Mouse (Mus musculus) gonadal fat pad, adult 2 months (tissue): ENCODE data around the gene Cct5. TPM values are rescaled to one million over a fixed set of nuclear protein-coding genes. Genes with fewer than 3 reads are reported as not detected.

Experiments
- DNase-seq: peaks from one replicate; pipeline ENCODE4 v3.0.0-alpha.2; 2012; ENCODE audit warnings: low read depth
- polyA plus RNA-seq: library from polyadenylated mRNA; depleted of rRNA; stranded (reverse); fragments of >200 nt; gene quantifications from 2 replicates; pipeline ENCODE4 v1.2.3, GENCODE M21; 2012; rRNA removed

The Cct5 gene
- 103 and 106 TPM in 2 replicates for polyA plus RNA-seq

- peak; percentile 72 for DNase-seq
These were observed at the start of gene Cct5, which contains the start of gene Fam173b for GRCm38 (mm10) chr15:31601646-31602374. TSS of gene Cct5 (minus strand) at chr15:31601804. TSS of gene Fam173b (plus strand) at chr15:31601852.

DNA sequence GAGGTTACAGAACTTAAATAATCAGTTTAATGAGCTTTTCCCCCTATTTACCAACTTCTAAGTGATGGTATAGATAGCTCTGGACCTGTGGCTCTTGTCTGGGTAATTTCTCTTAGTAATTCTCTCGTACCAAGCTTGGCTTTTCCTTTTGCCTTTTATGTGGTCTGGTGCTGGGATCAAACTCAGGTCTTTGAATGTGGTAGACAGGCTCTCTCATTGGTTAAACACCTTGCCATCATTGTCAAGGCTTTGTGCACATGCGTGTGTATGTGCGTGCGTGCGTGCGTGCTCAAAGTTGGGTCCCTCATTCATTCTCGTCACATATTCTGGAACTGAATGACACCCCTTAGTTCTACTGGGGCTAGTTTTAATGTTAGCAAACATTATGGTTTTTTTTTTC lies 49.2 kb upstream of the Cct5 start:
- DNase-seq, result no peak

DNA sequence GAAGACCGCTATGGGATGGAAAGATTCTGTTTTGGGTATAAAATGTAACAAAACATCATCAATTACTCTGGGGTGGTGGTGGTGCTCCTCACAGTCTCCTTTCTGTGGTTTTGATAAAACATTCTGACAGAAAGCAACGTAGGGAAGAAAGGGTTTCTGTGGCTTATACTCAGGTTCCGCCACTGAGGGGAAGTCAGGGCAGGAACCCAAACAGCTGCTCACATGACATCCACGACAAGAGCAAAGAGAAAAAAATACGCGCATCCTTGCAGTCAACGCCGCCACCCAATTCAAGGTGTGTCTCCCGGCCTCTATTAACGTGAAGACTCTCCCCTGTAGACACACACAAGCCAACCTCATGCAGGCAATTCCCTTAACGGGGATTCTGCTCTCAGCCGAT lies 48.1 kb upstream of the Cct5 start:
- DNase-seq, result no peak

DNA sequence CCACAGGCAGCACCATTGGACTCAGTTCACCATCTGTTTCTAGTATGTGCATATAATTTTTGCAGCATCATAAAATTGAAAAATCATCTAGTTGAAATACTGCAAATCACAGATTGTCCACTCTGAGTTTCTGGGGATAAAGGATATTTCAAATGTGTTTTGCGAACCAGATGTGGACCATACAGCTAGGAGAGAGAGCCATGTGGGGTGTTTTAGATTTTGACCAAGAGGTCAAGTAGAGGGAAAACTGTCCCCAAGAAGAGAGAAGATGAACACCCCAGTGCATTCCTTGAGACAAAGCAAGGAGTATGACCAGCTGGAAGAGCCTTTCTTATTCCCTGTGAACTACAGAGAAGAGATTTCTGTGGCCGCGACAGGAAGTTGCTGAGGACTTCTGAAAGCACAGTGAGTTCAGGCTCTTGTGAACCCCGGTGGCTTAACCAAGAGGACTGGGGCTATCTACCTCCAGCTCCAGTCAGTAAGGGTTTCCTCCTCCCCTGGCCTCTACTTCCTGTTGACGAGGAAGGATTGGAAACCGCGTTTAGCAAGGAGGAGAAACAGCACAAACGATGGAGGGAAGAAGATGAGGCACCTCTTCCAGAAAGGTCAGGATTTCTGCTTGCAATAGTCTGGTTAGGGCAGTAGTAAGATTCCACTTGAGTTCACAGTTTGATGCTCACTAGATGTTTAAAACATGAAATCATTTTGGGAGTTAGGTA lies 46.4 kb upstream of the Cct5 start:
- DNase-seq, result no peak

GRCm38 (mm10) chr15:31647225-31647624 lies 45.6 kb upstream of the Cct5 start:
- no peak for DNase-seq

- no peak for DNase-seq
These were observed 34.5 kb upstream of the Cct5 start for GRCm38 (mm10) chr15:31636091-31636595.

DNA sequence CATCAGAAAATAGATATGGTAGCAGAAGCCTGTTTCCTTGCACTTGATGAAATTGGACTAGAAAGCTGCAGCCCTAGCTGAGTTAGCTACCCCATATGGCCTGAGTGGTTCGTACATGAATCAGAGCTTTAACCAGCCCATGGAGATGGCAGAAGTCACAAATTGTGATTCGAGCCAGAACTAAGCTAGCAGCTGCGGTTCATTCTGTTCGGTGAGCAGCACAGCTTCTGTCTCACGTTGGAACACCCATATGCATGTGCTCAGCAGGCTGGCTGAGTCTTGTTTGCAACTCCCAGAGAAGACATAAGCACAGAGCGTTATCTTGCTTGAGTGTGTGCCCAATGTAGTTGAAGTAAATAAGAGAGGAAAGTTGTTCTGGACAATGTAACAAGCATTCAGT lies 33.0 kb upstream of the Cct5 start:
- no peak for DNase-seq

GRCm38 (mm10) chr15:31632478-31632877 lies 30.9 kb upstream of the Cct5 start:
- DNase-seq, result no peak

- DNase-seq, result no peak
These were observed 29.8 kb upstream of the Cct5 start for GRCm38 (mm10) chr15:31631396-31631858.

- DNase-seq, result no peak
These were observed 28.0 kb upstream of the Cct5 start for GRCm38 (mm10) chr15:31629556-31629955.

- no peak for DNase-seq
These were observed 26.6 kb upstream of the Cct5 start for GRCm38 (mm10) chr15:31628180-31628579.

GRCm38 (mm10) chr15:31627277-31628154 lies 25.9 kb upstream of the Cct5 start:
- DNase-seq, result no peak

- no peak for DNase-seq
These were observed 17.9 kb upstream of the Cct5 start for GRCm38 (mm10) chr15:31619521-31619920.

GRCm38 (mm10) chr15:31617261-31617660 lies 15.7 kb upstream of the Cct5 start:
- DNase-seq, result no peak

DNA sequence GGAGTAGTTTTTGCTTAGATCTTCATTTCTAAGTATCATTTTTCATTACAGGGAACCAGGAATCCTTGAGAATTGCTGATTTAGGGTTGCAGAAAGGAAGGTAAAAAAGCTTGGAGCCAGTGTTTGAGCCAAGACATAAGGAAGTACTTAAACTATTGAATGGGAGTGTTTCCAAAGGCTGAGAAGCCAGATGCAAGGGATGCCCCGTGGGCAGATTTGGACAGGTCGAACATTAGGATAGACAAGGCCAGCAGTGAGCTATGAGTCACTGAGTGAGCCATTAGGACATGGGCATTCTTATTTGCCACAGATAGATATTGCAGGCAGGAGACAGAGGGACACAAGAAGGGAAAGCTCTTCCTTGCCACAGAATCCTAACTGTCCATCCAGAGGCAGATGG lies 13.1 kb upstream of the Cct5 start:
- no peak for DNase-seq

DNA sequence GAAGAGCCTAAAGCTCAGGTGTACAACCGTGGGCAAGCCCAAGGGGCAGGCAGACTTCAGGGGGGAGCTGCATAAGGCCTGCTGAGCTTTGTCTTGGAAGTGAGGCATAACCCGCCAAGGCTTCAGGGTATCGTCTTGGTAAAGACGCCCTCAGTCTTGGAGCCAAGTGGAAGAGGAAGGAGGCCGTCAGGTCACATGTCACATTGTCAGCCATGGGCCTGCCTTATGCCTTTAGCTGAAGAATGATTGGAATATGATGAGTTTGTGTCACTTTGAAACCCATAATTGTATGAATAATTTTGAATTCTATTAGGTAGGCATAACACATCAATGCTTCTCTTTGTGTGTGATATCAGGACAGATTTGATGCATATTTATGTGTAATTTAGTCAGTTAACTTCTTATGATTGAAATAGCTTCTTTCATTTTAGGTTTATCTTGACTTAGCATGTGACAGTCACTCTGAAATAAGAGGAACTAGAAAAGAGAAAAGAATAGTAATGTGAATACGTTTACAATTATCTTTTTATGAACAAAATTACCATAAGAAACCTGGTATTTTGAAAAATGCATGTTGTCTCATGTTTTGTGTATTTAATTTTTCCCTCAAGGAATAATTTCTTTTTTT lies 12.3 kb upstream of the Cct5 start:
- no peak for DNase-seq

DNA sequence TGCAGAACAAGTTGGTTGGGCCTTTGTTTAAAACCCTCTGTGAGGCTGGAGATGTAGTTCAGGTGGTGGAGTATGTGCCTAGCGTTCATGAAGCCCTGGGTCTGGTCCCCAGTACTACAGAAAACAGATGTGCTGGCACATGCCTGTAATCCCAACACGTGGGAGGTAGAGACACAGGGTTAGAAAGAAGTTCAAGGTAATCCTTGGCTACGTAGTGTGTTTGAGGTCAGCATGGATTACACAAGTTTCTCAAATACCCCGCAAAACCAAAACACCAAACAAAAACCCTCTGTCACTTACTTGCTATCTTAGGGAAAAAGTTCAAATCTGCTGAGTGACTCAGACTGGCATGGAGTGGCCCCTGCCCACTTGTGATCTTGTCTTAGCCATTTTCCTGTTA lies 10.4 kb upstream of the Cct5 start:
- DNase-seq, result no peak

DNA sequence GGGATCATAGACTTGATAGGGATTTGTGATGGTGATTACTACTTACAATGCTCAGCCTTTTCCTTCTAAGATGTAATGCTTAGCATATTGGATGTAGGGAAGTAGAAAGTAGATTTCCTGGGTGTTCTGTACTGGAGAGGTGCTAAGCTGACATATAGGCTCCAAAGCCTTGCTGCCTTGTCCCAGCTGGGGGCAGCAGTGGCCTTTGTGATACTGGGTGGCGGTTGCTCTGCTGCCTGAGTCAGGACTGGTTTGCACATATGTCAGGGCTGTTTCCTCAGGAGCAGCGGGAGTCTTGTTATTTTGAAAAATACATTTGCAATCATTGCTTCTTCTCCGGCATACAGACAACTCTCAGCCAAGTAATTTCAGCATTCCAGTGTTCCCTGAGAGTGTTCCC lies 9.4 kb upstream of the Cct5 start:
- no peak for DNase-seq

DNA sequence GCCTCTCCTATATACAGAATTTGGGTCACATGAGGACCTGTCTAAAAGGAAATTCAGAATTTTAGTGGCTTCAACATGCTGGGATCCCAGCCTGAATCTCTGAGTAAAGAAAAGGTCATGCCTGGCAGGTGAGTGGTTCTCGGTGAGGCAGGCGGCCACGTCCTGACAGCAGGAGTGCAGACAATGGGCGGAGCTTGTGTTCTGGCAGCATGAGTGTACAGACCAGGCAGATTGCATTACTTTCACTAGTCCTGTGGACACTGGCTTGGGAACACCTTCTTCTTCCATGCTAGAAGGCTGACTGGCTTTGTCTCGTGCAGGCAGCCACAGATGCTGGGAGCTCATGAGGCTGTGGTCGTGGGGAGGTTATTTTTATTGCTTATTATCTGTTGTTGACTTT lies 5.2 kb upstream of the Cct5 start:
- no peak for DNase-seq

GRCm38 (mm10) chr15:31603113-31603512 lies 1.5 kb upstream of the Cct5 start:
- no peak for DNase-seq

GRCm38 (mm10) chr15:31602426-31602825 lies 822 bp upstream of the Cct5 start:
- no peak for DNase-seq

GRCm38 (mm10) chr15:31601279-31601645 lies 342 bp downstream of the Cct5 start:
- no peak for DNase-seq
